Mouse (Mus musculus): ENCODE measurements at regions not wholly inside any gene's neighbourhood (a gene's known extent, or its start where the extent isn't known, plus 50 kb on each side); places are given as distances from the start of the nearest gene placed in this dataset.

DNA sequence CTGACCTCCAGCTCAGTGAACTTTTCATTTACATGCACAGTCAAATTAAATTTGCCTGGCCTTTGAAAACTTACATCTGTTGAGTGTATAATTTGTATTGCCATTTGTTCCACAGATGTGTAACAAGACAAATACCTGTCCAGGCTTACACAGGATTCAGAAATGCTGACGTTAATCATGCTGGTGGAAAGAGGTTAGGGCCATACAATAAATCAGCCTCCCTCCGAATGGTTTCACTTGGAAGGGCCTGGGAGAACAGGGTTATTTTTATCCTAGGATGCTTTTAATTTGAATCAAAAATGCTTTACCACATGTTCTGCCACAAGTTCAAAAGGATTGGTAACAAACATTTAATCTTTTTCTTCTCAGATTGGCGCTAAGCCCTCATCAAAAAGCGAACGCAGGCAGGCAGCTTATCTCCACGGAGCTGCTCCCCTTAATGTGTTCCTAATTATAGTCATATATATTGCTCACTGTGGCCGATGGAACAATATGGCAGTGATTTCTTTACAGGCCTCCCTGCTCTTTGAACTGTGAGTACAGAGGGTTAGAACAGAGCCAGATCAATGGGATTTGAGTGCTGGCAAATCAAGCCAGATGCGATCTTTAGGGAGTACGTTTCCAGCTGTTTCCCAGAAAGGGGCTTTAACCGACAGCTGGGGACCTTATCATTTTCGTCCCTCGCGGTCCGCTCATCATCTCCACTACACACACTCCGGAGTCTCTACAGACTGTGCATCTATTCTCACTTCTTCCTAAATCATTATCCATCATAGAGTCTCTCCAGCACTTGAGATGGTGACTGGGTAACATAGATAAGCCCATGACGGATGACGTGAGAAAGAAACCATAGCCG, 313.9 kb downstream of the Ndfip2 start:
- no peaks in the 10 kb centered on the region for H3K27me3 ChIP-seq (ENCODE audit: control insufficient read depth, insufficient read depth, low read length)
- no peak overlapping the region; a peak in 1 of 4 replicates for H3K27ac ChIP-seq (replicated peaks in 1 of 2; ENCODE audit: control insufficient read depth in 1 of 2, insufficient read depth in 1 of 2, low read depth in 2 of 2, low read length in 2 of 2)
- 21% methylated on average over 18 of the region's 18 CpGs for WGBS
- peak overlapping the region; percentile 49 for H3K4me2 ChIP-seq (ENCODE audit: low read length)
- 0 out of 4 replicates have a peak overlapping the region, but pooled peaks of 1 of the 2 experiments have one; percentile 6 for H3K4me3 ChIP-seq (ENCODE audit: control insufficient read depth in 1 of 2, insufficient read depth in 1 of 2, low read depth in 1 of 2, low read length in 2 of 2)
- no peaks in the 10 kb centered on the region for H3K9me3 ChIP-seq (ENCODE audit: control insufficient read depth, low read length)
- ATAC-seq (ENCODE audit: insufficient number of reproducible peaks, insufficient read depth, low FRiP score, low read depth) = no peak
- H3K36me3 ChIP-seq (ENCODE audit: control insufficient read depth, insufficient read depth, low read length) = no peaks in the 10 kb centered on the region
- 0 out of 2 replicates have a peak overlapping the region, but pooled peaks have one; percentile 36 for H3K9ac ChIP-seq (ENCODE audit: low read length)
- H3K4me1 ChIP-seq (ENCODE audit: control insufficient read depth in 2 of 2, insufficient read depth in 2 of 2, low read length in 2 of 2) = peaks cover 6 to 12% of the 10 kb centered on the region in 2 experiments

DNA sequence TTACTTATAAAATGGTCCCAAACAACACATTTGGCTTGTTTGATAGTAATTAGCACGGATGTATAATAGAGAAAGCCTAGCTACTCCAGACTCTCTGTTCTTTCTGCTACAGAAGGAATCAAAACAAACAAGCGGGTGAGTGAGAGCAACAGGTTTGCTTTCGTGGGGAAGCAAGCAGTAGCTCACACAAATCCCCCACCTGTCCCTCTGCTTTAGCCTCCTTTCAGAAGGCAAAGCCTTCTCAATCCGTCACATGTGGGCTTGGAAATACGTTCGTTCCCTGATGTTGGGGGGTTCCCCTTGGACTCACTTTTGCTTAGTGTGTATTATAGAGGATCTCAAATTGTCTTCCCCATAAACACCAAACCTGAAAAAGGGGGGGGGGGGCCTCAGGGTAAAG, 311.8 kb downstream of the Ndfip2 start:
- Histone ChIP-seq H3K27ac (replicated peaks in 1 of 2; ENCODE audit: control insufficient read depth in 1 of 2, insufficient read depth in 1 of 2, low read depth in 2 of 2, low read length in 2 of 2) (no peak overlapping the region), H3K4me3 (ENCODE audit: control insufficient read depth in 1 of 2, insufficient read depth in 1 of 2, low read depth in 1 of 2, low read length in 2 of 2) (no peak overlapping the region), H3K36me3 (ENCODE audit: control insufficient read depth, insufficient read depth, low read length) (no peaks in the 10 kb centered on the region), H3K9me3 (ENCODE audit: control insufficient read depth, low read length) (no peaks in the 10 kb centered on the region), H3K4me2 (ENCODE audit: low read length) (no peak overlapping the region), H3K27me3 (ENCODE audit: control insufficient read depth, insufficient read depth, low read length) (no peaks in the 10 kb centered on the region), H3K9ac (ENCODE audit: low read length) (no peak overlapping the region), H3K4me1 (ENCODE audit: control insufficient read depth in 2 of 2, insufficient read depth in 2 of 2, low read length in 2 of 2) (peaks cover 8 to 21% of the 10 kb centered on the region in 2 experiments)
- 90% methylated on average over 6 of the region's 6 CpGs for WGBS
- no peak for ATAC-seq (ENCODE audit: insufficient number of reproducible peaks, insufficient read depth, low FRiP score, low read depth)

DNA sequence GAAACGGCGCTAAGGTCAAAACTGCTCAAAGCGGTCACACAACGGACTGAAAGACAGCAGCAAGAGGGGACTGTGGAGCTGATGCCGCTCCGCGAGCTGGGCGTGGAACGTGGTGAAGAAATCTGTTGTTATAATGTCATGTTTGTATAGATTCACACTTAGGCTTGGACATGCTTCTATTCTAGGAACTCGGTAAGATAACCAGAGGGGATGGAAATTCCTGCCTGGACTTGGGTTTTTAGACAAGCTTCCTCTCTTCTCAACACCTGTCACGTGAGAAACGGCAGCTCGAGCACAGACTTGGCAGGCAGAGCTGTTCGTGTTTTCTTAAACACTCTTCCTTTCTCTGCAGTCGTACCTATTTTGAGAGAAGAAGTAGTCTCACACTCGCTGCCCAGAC, 307.5 kb downstream of the Ndfip2 start:
- WGBS = 6% methylated on average over 16 of the region's 16 CpGs
- peak overlapping the region; percentile 93 to 96 for H3K27ac ChIP-seq (replicated peaks in 1 of 2; ENCODE audit: control insufficient read depth in 1 of 2, insufficient read depth in 1 of 2, low read depth in 2 of 2, low read length in 2 of 2)
- no peaks in the 10 kb centered on the region for H3K27me3 ChIP-seq (ENCODE audit: control insufficient read depth, insufficient read depth, low read length)
- no peaks in the 10 kb centered on the region for H3K9me3 ChIP-seq (ENCODE audit: control insufficient read depth, low read length)
- H3K36me3 ChIP-seq (ENCODE audit: control insufficient read depth, insufficient read depth, low read length) = no peaks in the 10 kb centered on the region
- H3K9ac ChIP-seq (ENCODE audit: low read length) = peak overlapping the region; percentile 62
- peak; percentile 83 for ATAC-seq (ENCODE audit: insufficient number of reproducible peaks, insufficient read depth, low FRiP score, low read depth)
- peaks cover 2 to 9% of the 10 kb centered on the region in 2 experiments; a peak in 2 of 4 replicates for H3K4me1 ChIP-seq (ENCODE audit: control insufficient read depth in 2 of 2, insufficient read depth in 2 of 2, low read length in 2 of 2)
- peak overlapping the region; percentile 34 to 35 for H3K4me3 ChIP-seq (ENCODE audit: control insufficient read depth in 1 of 2, insufficient read depth in 1 of 2, low read depth in 1 of 2, low read length in 2 of 2)
- peak overlapping the region; percentile 66 for H3K4me2 ChIP-seq (ENCODE audit: low read length)

DNA sequence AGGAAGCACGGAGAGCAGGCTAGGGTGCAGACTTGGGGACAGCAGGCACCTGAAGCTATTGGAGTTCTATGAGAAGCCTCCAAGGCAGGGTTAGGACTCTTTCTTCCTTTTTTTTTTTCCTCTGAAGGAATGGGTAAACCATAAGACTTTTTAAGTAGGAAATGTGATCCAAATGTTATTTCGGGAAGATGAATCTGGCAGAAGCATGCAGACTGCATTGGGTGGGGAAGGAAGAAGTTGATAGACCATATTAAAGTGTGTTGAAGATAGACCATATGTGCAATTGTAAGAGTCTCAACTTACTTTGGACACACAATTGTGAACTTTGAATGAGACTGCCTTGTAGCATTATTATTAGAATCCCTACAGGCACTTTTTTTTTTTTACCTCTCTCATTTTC, 304.5 kb downstream of the Ndfip2 start:
- Histone ChIP-seq H3K4me1 (ENCODE audit: control insufficient read depth in 2 of 2, insufficient read depth in 2 of 2, low read length in 2 of 2) (peaks cover 2 to 9% of the 10 kb centered on the region in 2 experiments; a peak in 2 of 4 replicates), H3K27me3 (ENCODE audit: control insufficient read depth, insufficient read depth, low read length) (no peaks in the 10 kb centered on the region), H3K36me3 (ENCODE audit: control insufficient read depth, insufficient read depth, low read length) (no peaks in the 10 kb centered on the region), H3K9me3 (ENCODE audit: control insufficient read depth, low read length) (no peaks in the 10 kb centered on the region), H3K4me2 (ENCODE audit: low read length) (no peak overlapping the region), H3K4me3 (ENCODE audit: control insufficient read depth in 1 of 2, insufficient read depth in 1 of 2, low read depth in 1 of 2, low read length in 2 of 2) (no peak overlapping the region), H3K27ac (replicated peaks in 1 of 2; ENCODE audit: control insufficient read depth in 1 of 2, insufficient read depth in 1 of 2, low read depth in 2 of 2, low read length in 2 of 2) (no peak overlapping the region), H3K9ac (ENCODE audit: low read length) (no peak overlapping the region)
- ATAC-seq (ENCODE audit: insufficient number of reproducible peaks, insufficient read depth, low FRiP score, low read depth) = no peak
- WGBS = 91% methylated on average over 2 of the region's 2 CpGs

DNA sequence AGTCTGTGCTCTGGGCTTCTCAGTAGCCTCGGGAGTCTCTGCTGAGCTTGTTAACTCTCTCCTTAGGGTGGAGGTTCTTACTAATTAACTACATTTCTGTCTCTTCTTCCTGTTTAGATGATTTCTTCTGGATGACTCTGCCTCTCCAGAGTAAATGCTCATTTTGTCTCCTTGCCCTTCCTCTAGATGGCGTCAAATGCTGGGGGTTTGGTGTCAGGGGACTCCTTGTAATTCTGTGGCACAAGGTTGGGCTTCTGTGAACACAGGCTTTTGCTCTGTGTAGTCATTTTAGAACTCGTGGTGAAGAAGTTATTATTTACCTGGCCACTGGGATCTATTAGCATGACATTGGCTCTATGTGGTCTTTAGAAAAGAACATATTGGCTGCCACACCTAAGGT, 298.4 kb downstream of the Ndfip2 start:
- ATAC-seq (ENCODE audit: insufficient number of reproducible peaks, insufficient read depth, low FRiP score, low read depth) = no peak
- H3K36me3 ChIP-seq (ENCODE audit: control insufficient read depth, insufficient read depth, low read length) = no peaks in the 10 kb centered on the region
- no peak overlapping the region for H3K4me3 ChIP-seq (ENCODE audit: control insufficient read depth in 1 of 2, insufficient read depth in 1 of 2, low read depth in 1 of 2, low read length in 2 of 2)
- WGBS = 66% methylated on average over 3 of the region's 3 CpGs
- no peak overlapping the region for H3K27ac ChIP-seq (replicated peaks in 1 of 2; ENCODE audit: control insufficient read depth in 1 of 2, insufficient read depth in 1 of 2, low read depth in 2 of 2, low read length in 2 of 2)
- H3K9me3 ChIP-seq (ENCODE audit: control insufficient read depth, low read length) = no peaks in the 10 kb centered on the region
- no peak overlapping the region for H3K4me2 ChIP-seq (ENCODE audit: low read length)
- H3K9ac ChIP-seq (ENCODE audit: low read length) = no peak overlapping the region
- no peaks in the 10 kb centered on the region for H3K27me3 ChIP-seq (ENCODE audit: control insufficient read depth, insufficient read depth, low read length)
- H3K4me1 ChIP-seq (ENCODE audit: control insufficient read depth in 2 of 2, insufficient read depth in 2 of 2, low read length in 2 of 2) = peaks cover 0 to 6% of the 10 kb centered on the region in 2 experiments; a peak in 3 of 4 replicates

DNA sequence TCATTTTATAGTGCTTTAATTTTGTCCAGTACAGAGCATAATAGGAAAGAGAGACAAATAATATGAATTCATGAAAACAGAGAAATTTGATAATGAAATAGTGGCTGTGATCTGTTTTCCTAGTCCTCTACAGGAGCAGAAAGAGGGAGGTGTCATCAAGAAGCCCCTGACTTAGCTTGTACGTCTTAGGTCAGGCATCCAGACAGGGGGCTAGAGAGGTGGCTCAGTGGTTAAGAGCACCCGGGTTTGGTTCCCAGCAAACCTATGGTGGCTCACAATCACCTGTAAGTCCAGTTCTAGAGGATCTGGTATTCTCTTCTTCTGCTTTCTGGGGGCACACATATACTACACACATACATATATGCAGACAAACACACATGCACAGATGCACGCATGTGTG, 285.7 kb downstream of the Ndfip2 start:
- WGBS = 90% methylated on average over 3 of the region's 3 CpGs
- no peak for ATAC-seq (ENCODE audit: insufficient number of reproducible peaks, insufficient read depth, low FRiP score, low read depth)
- Histone ChIP-seq H3K4me2 (ENCODE audit: low read length) (no peak overlapping the region), H3K36me3 (ENCODE audit: control insufficient read depth, insufficient read depth, low read length) (no peaks in the 10 kb centered on the region), H3K9ac (ENCODE audit: low read length) (no peak overlapping the region), H3K4me3 (ENCODE audit: control insufficient read depth in 1 of 2, insufficient read depth in 1 of 2, low read depth in 1 of 2, low read length in 2 of 2) (no peak overlapping the region), H3K27ac (replicated peaks in 1 of 2; ENCODE audit: control insufficient read depth in 1 of 2, insufficient read depth in 1 of 2, low read depth in 2 of 2, low read length in 2 of 2) (no peak overlapping the region), H3K27me3 (ENCODE audit: control insufficient read depth, insufficient read depth, low read length) (no peaks in the 10 kb centered on the region), H3K9me3 (ENCODE audit: control insufficient read depth, low read length) (no peaks in the 10 kb centered on the region), H3K4me1 (ENCODE audit: control insufficient read depth in 2 of 2, insufficient read depth in 2 of 2, low read length in 2 of 2) (peaks cover 0 to 3% of the 10 kb centered on the region in 2 experiments; a peak in 1 of 4 replicates)

DNA sequence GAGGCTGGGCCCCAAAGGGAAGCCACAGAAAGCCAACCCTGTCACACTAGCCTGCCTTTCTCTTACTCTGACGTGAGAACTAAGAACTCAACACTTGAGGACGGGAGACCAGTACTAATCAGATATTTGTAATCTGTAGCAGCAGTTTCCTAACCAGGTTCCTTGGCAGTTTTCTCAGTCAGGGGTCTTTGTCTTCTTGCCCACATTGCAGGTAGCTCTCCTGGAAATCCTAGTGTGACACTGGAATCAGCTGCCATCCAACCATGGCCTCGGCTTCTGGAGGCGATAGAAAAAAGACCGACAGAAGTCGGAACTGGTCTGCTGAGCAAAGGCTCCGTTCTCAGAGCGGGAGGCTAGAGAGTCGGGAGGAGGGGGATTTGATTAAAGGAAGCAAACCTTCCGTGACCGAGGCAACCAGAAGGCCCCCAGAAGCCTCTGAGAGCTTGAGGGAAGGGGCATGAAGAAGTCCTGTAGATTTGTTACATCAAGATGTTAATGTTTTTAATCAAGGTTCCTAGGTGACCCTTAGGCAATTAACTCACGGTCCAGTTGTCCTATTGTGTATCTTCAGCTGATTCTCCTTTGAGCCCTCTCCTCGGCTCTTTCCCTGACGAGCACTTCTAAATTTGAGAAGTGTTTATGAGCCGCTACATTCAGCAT, 284.2 kb downstream of the Ndfip2 start:
- Histone ChIP-seq H3K4me2 (ENCODE audit: low read length) (peak overlapping the region; percentile 35), H3K4me1 (ENCODE audit: control insufficient read depth in 2 of 2, insufficient read depth in 2 of 2, low read length in 2 of 2) (peaks cover 0 to 3% of the 10 kb centered on the region in 2 experiments; a peak in 1 of 4 replicates), H3K27ac (replicated peaks in 1 of 2; ENCODE audit: control insufficient read depth in 1 of 2, insufficient read depth in 1 of 2, low read depth in 2 of 2, low read length in 2 of 2) (no peak overlapping the region), H3K27me3 (ENCODE audit: control insufficient read depth, insufficient read depth, low read length) (no peaks in the 10 kb centered on the region), H3K9me3 (ENCODE audit: control insufficient read depth, low read length) (no peaks in the 10 kb centered on the region), H3K36me3 (ENCODE audit: control insufficient read depth, insufficient read depth, low read length) (no peaks in the 10 kb centered on the region), H3K9ac (ENCODE audit: low read length) (0 out of 2 replicates have a peak overlapping the region, but pooled peaks have one; percentile 2), H3K4me3 (ENCODE audit: control insufficient read depth in 1 of 2, insufficient read depth in 1 of 2, low read depth in 1 of 2, low read length in 2 of 2) (peak overlapping the region in 1 of 2 experiments; percentile 29; a peak in 2 of 4 replicates)
- WGBS = 21% methylated on average over 15 of the region's 15 CpGs
- ATAC-seq (ENCODE audit: insufficient number of reproducible peaks, insufficient read depth, low FRiP score, low read depth) = no peak

Measured in heart, embryonic 14.5 days (tissue).